Mouse (Mus musculus): ENCODE data around the gene Igf2bp3. TPM values are rescaled to one million over a fixed set of nuclear protein-coding genes. Genes with fewer than 3 reads are reported as not detected.
"Not testable (repeated sequence)": the region's sequence is repeated elsewhere in the genome, so short reads cannot be mapped to it uniquely, and the experiment has no call there.

Gene Igf2bp3
- polyA plus RNA-seq (2016; fragmentation: Nextera tagmentation; extraction: Ambion mirVana): 127 and 143 TPM in 2 replicates

GRCm38 (mm10) chr6:49214928-49215747 lies at the start of gene Igf2bp3:
Gene Igf2bp3, minus strand, starts transcription at chr6:49214957.
- under 1% methylated on average over 68 of the region's 68 CpGs for WGBS
- H3K4me1 ChIP-seq (replicated peaks): peaks cover 40% of the 10 kb centered on the region

DNA sequence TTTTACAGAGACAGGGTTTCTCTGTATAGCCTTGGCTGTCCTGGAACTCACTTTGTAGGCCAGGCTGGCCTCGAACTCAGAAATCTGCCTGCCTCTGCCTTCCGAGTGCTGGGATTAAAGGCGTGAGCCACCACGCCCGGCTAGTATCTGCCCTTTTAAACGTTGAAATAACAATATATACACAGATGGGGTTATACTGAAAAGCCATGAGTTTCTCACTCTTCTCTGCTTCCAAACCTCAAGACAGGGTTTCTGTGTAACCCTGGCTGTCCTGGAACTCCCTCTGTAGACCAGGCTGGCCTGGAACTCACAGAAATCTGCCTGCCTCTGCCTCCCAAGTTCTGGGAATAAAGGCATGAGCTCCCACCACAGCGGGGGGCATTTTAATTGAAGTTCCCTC lies 49.7 kb upstream of the Igf2bp3 start:
- H3K4me3 ChIP-seq; H3K36me3 ChIP-seq; DNase-seq (ENCODE audit: low spot score); H3K27me3 ChIP-seq (ENCODE audit: insufficient read depth, poor library complexity, severe bottlenecking); H3K9me3 ChIP-seq: not testable (repeated sequence)
- Histone ChIP-seq H3K4me1 (replicated peaks) (peaks cover 23% of the 10 kb centered on the region), H3K27ac (peak overlapping the region; percentile 97)
- WGBS: 87% methylated on average over 7 of the region's 7 CpGs

More at GRCm38 (mm10) chr6:49214928-49215747, at the start of gene Igf2bp3:
- peak; percentile 97 for DNase-seq (ENCODE audit: low spot score)
- no peaks in the 10 kb centered on the region for H3K9me3 ChIP-seq
- peak within 1 kb of the TSS; percentile 100 for H3K27ac ChIP-seq
- H3K27me3 ChIP-seq (ENCODE audit: insufficient read depth, poor library complexity, severe bottlenecking): no peaks in the 10 kb centered on the region
- peak within 1 kb of the TSS; percentile 100 for H3K4me3 ChIP-seq
- H3K36me3 ChIP-seq: no peaks in the 10 kb centered on the region; the same call in 1 of the 2 replicates

GRCm38 (mm10) chr6:49263847-49264243 lies 49.1 kb upstream of the Igf2bp3 start, which contains the start of gene Tra2a:
Gene Tra2a, minus strand, starts transcription at chr6:49264033.
- Histone ChIP-seq H3K27ac (peak within 1 kb of the TSS; percentile 97), H3K27me3 (ENCODE audit: insufficient read depth, poor library complexity, severe bottlenecking) (no peaks in the 10 kb centered on the region), H3K36me3 (peaks cover 5% of the 10 kb centered on the region; the same call in 1 of the 2 replicates), H3K4me3 (peak within 1 kb of the TSS; percentile 100), H3K9me3 (no peaks in the 10 kb centered on the region), H3K4me1 (replicated peaks) (peaks cover 23% of the 10 kb centered on the region)
- DNase-seq (ENCODE audit: low spot score): peak; percentile 98
- WGBS: under 1% methylated on average over 39 of the region's 39 CpGs

GRCm38 (mm10) chr6:49263081-49263846 lies 48.5 kb upstream of the Igf2bp3 start:
- H3K4me3 ChIP-seq: peak overlapping the region; percentile 100

GRCm38 (mm10) chr6:49262421-49262820 lies 47.7 kb upstream of the Igf2bp3 start:
- Histone ChIP-seq H3K36me3 (peaks cover 14% of the 10 kb centered on the region; the same call in 1 of the 2 replicates), H3K9me3 (no peaks in the 10 kb centered on the region), H3K27ac (peak overlapping the region; percentile 97), H3K4me3 (peak overlapping the region; percentile 100), H3K27me3 (ENCODE audit: insufficient read depth, poor library complexity, severe bottlenecking) (no peaks in the 10 kb centered on the region), H3K4me1 (replicated peaks) (peaks cover 23% of the 10 kb centered on the region)
- 1% methylated on average over 9 of the region's 9 CpGs for WGBS
- DNase-seq (ENCODE audit: low spot score): no peak

More at GRCm38 (mm10) chr6:49263081-49263846, 48.5 kb upstream of the Igf2bp3 start:
- Histone ChIP-seq H3K4me1 (replicated peaks) (peaks cover 23% of the 10 kb centered on the region), H3K27me3 (ENCODE audit: insufficient read depth, poor library complexity, severe bottlenecking) (no peaks in the 10 kb centered on the region), H3K36me3 (peaks cover 9% of the 10 kb centered on the region; the same call in 1 of the 2 replicates), H3K27ac (peak overlapping the region; percentile 97), H3K9me3 (no peaks in the 10 kb centered on the region)
- under 1% methylated on average over 71 of the region's 71 CpGs for WGBS
- peak; percentile 70 for DNase-seq (ENCODE audit: low spot score)

DNA sequence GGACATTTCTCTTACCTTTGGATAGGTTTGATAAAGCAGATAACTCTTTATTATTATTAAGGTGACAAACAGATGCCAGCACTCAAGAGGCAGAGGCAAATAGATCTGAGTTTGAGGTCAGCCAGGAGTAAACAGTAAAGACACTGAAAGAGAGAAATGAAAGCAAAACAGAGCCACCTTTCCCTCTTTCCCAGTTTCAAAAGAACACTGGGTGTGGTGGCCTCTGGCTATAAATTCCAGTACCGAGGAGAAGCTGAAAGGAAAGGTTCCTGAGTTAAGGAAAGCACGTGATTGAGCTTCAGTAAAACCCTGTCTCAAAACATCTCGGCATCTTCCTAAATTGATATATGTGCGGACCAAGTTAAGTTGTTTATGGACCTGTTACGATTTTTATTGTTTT lies 45.0 kb upstream of the Igf2bp3 start:
- H3K4me1 ChIP-seq (replicated peaks): peaks cover 23% of the 10 kb centered on the region
- no peak overlapping the region for H3K27ac ChIP-seq
- H3K36me3 ChIP-seq: peaks cover 17% of the 10 kb centered on the region; the same call in 1 of the 2 replicates
- DNase-seq (ENCODE audit: low spot score): no peak
- H3K4me3 ChIP-seq: no peak overlapping the region
- no peaks in the 10 kb centered on the region for H3K27me3 ChIP-seq (ENCODE audit: insufficient read depth, poor library complexity, severe bottlenecking)
- WGBS: 72% methylated on average over 5 of the region's 5 CpGs
- no peaks in the 10 kb centered on the region for H3K9me3 ChIP-seq

- 95% methylated on average over 2 of the region's 2 CpGs for WGBS
- no peak for DNase-seq (ENCODE audit: low spot score)
- peaks cover 17% of the 10 kb centered on the region; the same call in 1 of the 2 replicates for H3K36me3 ChIP-seq
Observed at GRCm38 (mm10) chr6:49257880-49258279, 43.1 kb upstream of the Igf2bp3 start.

DNA sequence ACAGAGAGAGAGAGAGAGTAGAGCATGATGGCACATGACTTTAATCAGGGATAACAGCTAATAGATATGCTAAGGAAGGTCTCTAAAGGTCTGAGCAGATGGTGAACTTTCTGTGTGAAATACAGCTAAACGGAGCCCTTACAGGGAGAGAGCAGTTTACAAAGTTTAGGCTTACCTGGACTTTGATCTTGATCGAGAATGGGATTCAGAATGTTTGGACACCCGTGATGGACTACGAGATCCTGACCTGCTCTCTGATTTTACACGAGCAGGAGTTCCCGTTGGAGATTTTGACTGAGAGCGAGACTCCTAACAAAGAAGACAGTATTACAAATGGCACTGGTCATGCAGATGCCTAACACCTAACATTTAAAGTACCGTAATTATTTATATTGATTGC lies 37.5 kb upstream of the Igf2bp3 start:
- H3K27me3 ChIP-seq (ENCODE audit: insufficient read depth, poor library complexity, severe bottlenecking): no peaks in the 10 kb centered on the region
- H3K27ac ChIP-seq: no peak overlapping the region
- peaks cover 58% of the 10 kb centered on the region for H3K36me3 ChIP-seq
- 94% methylated on average over 8 of the region's 8 CpGs for WGBS
- no peaks in the 10 kb centered on the region for H3K9me3 ChIP-seq
- no peak for DNase-seq (ENCODE audit: low spot score)
- no peaks in the 10 kb centered on the region for H3K4me1 ChIP-seq (replicated peaks)
- H3K4me3 ChIP-seq: no peak overlapping the region

More at GRCm38 (mm10) chr6:49257880-49258279, 43.1 kb upstream of the Igf2bp3 start:
- Histone ChIP-seq H3K4me1 (replicated peaks) (peaks cover 23% of the 10 kb centered on the region), H3K4me3 (no peak overlapping the region), H3K9me3 (no peaks in the 10 kb centered on the region), H3K27ac (no peak overlapping the region), H3K27me3 (ENCODE audit: insufficient read depth, poor library complexity, severe bottlenecking) (no peaks in the 10 kb centered on the region)

DNA sequence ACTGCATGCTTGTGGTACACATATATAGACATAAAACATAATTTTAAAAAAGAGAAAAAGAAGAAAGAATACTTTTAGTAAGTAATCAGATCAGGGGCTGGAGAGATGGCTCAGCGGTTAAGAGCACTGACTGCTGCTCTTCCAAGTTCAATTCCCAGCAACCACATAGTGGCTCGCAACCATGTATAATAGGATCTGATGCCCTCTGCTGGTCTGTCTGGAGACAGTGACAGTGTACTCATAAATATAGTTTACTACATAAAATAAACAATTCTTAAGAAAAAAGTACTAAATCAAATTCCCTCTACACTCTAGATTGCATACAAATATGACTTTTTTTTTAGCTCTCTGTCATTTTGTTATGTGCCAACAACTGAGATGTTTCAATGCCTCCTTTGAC lies 36.4 kb upstream of the Igf2bp3 start:
- H3K27me3 ChIP-seq (ENCODE audit: insufficient read depth, poor library complexity, severe bottlenecking): no peaks in the 10 kb centered on the region
- no peak for DNase-seq (ENCODE audit: low spot score)
- H3K9me3 ChIP-seq: no peaks in the 10 kb centered on the region
- H3K4me1 ChIP-seq (replicated peaks): no peaks in the 10 kb centered on the region
- peaks cover 65% of the 10 kb centered on the region for H3K36me3 ChIP-seq
- WGBS: 95% methylated on average over 2 of the region's 2 CpGs
- no peak overlapping the region for H3K27ac ChIP-seq
- no peak overlapping the region for H3K4me3 ChIP-seq

DNA sequence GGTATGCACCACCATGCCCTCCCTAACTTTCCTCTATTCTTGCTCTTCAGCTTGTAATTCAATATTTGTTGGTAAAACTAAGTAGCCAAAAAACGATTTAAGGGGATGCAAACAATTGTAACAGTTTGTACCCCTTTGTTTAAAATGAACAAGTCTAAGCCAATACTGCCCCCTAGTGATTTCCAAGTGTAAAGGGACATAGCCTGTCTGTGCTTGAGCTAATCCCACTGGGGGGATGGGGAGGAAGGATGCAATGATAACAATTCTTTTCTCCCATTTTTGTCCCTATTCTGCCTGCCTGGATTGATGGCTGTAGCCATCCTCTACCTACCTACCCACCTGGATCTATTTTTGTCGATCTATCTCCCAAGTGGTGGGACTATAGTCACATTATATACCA lies 32.5 kb upstream of the Igf2bp3 start:
- H3K27me3 ChIP-seq (ENCODE audit: insufficient read depth, poor library complexity, severe bottlenecking): no peaks in the 10 kb centered on the region
- no peaks in the 10 kb centered on the region for H3K4me1 ChIP-seq (replicated peaks)
- H3K27ac ChIP-seq: no peak overlapping the region
- H3K9me3 ChIP-seq: no peaks in the 10 kb centered on the region
- no peak overlapping the region for H3K4me3 ChIP-seq
- DNase-seq (ENCODE audit: low spot score): no peak
- peaks cover 100% of the 10 kb centered on the region for H3K36me3 ChIP-seq
- 72% methylated on average over 2 of the region's 2 CpGs for WGBS

DNA sequence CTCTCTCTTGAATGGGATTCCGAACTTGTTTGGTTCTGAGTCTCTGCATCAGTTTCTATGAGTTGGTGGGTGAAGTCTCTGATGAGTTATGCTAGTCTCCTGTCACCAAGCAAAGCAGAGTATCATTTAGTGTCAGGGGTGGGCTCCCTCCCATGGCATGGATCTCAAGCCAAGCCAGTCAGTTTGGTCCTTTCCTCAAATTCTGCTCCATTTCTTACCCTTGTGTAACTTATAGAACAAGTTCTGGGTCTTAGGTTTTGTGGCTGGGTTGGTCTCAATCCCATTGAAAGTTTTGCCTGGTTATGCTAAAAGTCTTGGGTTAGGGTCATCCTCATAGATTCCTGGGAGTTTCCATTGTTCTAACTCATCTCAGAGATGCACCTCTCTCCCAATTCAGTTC lies 27.6 kb upstream of the Igf2bp3 start:
- 79% methylated on average over 1 of the region's 1 CpGs for WGBS
- Histone ChIP-seq H3K4me3 (no peak overlapping the region), H3K27ac (no peak overlapping the region), H3K4me1 (replicated peaks) (peaks cover 4% of the 10 kb centered on the region), H3K9me3 (no peaks in the 10 kb centered on the region), H3K27me3 (ENCODE audit: insufficient read depth, poor library complexity, severe bottlenecking) (no peaks in the 10 kb centered on the region), H3K36me3 (peaks cover 70% of the 10 kb centered on the region)
- DNase-seq (ENCODE audit: low spot score): no peak

DNA sequence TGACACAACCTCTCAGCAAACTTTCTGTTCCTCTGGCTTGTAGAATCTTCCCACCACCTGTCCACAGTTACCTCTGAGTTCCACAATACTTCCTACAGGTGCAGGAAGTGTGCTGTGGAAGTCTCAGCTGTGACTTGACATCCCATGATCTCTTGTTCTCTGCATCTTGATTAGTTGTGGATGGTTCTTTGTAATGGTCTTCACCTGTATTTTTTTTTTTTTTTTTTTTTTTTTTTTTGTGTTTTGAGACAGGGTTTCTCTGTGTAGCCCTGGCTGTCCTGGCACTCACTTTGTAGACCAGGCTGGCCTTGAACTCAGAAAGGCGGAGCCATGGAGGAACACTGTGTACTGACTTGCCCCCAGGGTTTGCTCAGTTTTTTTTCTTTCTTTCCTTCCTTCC lies 26.8 kb upstream of the Igf2bp3 start:
- Histone ChIP-seq H3K27me3 (ENCODE audit: insufficient read depth, poor library complexity, severe bottlenecking) (no peaks in the 10 kb centered on the region), H3K9me3 (no peaks in the 10 kb centered on the region), H3K27ac (no peak overlapping the region), H3K4me3 (no peak overlapping the region), H3K4me1 (replicated peaks) (peaks cover 4% of the 10 kb centered on the region), H3K36me3 (peaks cover 62% of the 10 kb centered on the region)
- 86% methylated on average over 1 of the region's 1 CpGs for WGBS
- no peak for DNase-seq (ENCODE audit: low spot score)
